Mouse (Mus musculus) NIH3T3 (cell line): ENCODE data around the gene Pik3r4.
"Not testable (repeated sequence)": the region's sequence is repeated elsewhere in the genome, so short reads cannot be mapped to it uniquely, and the experiment has no call there.

Source experiments
- DNase-seq: peaks from one replicate; pipeline ENCODE4 v3.0.0-alpha.2; 2012; ENCODE audit warnings: low read depth

The Pik3r4 gene

DNA sequence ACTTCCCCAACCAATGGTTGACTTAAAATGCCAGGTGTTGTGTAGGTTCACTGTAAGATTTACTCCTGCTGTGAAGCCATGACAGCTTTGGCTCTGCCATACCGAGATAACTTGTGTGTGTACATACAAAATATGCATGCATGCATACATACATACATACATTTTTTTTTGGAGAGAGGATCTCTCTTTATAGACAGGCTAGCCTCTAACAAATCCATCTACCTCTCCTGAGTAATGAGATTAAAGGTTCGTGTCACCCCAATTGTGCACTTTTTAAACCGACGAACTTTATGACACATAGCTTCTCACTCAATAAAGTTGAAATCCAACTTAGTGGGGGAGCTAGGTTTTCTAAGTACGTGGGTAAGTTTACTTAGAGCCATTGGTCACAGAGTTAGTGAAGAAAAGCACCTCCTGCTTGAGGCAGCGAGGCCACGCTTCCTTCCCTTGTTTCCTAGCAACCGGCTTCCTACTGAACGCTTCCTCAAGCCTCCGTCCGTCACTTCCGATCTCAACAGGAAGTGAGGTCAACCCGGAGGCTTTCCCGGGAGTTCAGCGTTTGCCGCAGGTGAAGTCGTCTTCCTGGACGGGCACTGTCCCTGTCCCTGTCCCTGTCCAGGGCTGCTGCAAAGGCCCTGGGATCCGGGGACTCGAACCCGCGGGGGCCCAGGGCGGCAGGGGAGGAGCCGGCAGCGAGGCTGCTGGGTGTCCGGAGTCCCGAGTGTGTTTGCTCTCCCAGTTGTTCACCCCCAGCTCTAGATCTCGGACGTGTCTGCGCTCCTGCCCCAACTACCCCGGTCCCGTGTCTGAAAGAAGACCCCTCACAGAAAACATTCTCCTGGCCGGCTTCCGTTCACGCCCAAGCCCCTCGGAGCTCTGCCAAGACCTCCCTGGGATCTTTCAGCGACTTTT, at the start of gene Pik3r4:
TSS of gene Pik3r4 (plus strand) at position 519 of the 912 bp plus-strand sequence.
- peak; percentile 97 for DNase-seq

DNA sequence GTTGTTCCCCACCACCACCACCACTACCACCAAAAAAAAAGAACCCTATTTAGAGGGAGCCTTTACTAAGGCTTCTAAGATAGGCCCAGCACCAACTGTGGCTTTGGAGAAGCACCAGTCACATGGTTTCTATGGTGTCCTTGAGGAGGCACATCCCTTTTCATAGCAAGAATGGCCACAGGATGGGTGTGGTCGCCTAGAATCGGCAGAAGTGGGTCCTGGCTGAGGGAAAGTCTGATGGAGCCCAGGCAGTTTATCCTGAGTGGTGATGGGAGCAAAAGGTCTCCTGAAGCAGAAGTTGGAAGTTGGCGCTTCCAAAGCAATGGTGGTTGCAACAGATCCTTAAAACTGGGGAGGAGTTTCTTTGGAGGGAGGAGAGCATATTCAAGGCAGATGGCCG, 43.9 kb upstream of the Pik3r4 start:
- no peak for DNase-seq

- no peak for DNase-seq
Measured at GRCm38 (mm10) chr9:105611980-105612771, 30.6 kb upstream of the Pik3r4 start.

DNA sequence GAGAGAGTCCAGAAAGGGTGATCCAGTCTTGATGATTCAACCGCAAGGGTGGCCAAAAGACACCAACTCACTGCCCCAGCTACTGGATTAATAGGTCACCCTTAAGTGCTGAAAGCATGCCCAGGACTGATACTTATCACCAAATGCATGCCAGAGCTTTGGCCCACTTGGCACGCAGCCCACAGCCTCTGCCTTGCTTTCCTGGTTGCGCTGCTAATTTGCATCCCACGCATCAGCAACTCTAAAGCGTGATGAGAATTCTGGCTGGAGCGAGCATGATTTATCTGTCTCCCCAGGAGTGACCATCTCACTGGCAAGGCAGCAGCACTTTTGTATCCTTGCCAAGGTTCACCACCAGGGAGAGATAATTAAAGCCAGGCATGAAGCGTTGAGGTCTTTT, 29.9 kb upstream of the Pik3r4 start:
- DNase-seq: peak; percentile 14

GRCm38 (mm10) chr9:105615952-105616351, 26.8 kb upstream of the Pik3r4 start:
- no peak for DNase-seq

DNA sequence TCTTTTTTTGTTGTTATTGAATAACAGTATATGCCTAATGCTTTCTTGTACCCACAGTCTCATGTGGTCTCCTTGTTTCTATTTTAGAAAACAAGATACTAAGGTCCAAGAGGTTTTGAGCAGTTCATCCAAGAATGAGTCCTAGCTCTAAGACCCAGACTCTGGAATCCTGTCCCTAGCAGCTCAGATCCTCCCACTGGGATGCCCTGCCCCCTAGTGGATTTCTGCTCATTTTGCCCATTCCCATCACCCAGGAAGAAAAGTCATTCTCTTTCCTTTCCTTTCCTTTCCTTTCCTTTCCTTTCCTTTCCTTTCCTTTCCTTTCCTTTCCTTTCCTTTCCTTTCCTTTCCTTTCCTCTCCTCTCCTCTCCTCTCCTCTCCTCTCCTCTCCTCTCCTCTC, 25.5 kb upstream of the Pik3r4 start:
- peak; percentile 82 for DNase-seq

GRCm38 (mm10) chr9:105633961-105634360, 8.8 kb upstream of the Pik3r4 start:
- peak; percentile 76 for DNase-seq

GRCm38 (mm10) chr9:105641377-105641776, 1.4 kb upstream of the Pik3r4 start:
- not testable (repeated sequence) for DNase-seq

DNA sequence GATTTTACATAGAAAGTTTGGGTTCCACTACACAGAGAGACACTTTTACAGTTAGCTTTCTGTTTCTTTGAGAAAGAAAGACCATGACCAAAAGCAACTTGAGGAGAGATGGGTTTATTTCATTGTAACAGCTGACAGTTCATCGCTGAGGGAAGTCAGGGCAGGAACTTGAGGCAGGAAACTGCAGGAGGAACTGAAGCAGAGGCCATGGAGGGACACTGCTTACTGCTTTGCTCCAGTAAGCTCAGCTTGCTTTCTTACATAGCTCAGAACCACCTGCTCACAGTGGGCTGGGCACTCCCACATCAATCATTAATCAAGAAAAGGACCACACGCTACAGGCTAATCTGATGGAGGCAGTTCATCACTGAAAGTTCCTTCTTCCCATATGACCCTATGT, 13.4 kb downstream of the Pik3r4 start:
- no peak for DNase-seq

DNA sequence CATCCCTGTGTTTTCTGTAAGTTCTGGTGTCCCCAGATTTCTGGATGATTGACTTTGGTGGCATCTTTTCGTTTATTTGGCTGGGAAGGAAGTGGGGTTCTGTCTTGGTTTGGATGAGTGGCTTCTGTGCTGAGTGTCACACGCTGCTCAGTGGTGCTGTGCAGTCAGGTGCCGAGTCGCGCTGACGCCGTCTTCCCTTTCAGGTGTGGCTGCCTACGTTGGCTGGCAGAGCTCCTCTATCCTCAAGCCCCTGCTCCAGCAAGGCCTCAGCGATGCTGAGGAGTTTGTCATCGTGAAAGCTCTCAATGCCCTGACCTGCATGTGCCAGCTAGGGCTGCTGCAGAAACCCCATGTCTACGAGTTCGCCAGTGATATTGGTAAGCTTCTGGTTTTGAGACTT, 15.4 kb downstream of the Pik3r4 start:
- no peak for DNase-seq

DNA sequence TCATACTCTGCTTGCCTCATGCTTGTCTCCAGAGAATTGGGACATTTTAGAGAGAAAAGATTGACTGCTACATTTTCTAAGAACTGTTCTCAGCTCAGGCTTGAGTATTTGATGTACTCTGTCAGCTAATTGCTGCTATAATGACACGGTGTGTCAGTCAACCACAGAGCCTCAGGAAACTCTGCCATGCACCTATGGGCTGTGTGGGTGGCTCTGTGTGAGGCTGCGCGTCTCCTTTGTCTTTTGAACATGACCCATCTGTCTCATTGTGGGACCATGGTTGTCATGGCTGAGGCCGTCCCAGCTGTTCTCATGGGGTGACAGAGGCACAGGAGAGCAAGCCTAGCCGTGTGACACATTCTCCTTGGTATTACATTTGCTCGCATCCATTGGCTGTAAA, 17.1 kb downstream of the Pik3r4 start:
- no peak for DNase-seq

DNA sequence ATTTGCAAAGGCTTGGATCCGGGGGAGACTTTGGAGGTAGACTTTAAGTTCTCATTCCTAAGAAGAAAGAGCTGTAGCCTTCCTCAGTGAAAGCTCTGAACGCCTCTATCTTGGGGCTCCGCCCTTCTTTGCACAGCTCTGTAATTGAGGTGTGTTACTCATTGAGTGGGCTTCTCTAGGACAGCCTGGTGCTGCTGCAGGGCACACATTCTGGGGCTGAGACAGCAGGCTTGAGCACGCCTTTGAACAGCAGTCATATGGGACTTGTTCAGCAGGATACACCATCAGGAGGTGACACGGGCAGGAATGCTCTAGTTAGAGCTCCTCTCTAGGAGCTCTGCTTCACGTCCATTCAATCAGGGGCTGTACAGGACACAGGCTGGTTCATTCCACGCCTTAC, 22.5 kb downstream of the Pik3r4 start:
- DNase-seq: no peak

GRCm38 (mm10) chr9:105670916-105671315, 28.1 kb downstream of the Pik3r4 start:
- no peak for DNase-seq

GRCm38 (mm10) chr9:105672032-105672431, 29.3 kb downstream of the Pik3r4 start:
- DNase-seq: no peak

- no peak for DNase-seq
Measured at GRCm38 (mm10) chr9:105675941-105676340, 33.2 kb downstream of the Pik3r4 start.

- DNase-seq: no peak
Measured at GRCm38 (mm10) chr9:105681386-105681785, 38.6 kb downstream of the Pik3r4 start.

DNA sequence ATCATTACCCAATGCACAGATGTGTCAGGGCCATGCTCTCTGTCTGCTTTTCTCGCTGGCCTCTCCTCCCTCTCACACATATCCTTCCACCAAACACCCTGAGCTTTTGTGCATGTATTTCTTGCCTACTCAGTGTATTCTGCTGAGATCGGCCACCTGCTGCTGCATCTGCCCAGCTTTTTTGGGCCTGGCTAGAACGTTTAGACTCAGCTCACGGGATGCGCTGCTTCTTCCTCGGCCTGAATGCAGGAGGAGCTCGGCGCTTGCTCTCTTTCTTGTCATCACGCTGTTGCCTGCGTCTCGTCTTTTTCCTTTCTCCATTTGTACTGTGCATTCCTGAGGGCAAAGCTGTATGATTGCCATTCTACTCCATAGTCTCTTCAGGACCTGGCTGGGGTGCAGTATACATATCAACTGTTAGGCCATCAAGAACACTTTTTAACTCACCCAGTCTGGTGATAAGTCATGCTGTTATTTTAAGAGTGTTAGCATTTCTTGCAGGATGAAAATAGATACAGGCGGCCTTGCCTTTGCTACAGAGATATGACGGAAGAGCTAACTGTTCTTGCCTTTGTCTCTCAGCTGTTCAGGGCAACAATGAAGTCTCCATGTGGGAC, 41.9 kb downstream of the Pik3r4 start:
- DNase-seq: no peak

DNA sequence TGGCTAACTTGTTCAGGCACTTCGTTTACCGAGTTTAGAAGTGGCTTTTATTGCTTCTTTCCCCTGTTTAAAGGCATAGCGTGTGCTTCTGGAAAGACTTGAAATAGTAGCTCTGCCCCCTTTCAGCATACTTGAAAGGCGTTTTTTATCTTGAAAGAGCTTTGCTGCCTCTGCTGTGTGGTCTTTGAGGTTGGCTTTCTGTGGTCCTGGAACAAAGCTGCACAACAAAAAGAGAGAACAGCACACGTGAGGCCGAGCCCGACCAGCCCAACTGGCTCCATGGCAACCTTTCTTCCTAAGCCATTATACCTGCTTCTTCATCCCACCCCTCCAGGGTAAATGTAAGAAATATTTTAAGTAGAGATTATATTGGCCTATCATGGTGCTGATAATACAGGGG, 46.7 kb downstream of the Pik3r4 start:
- no peak for DNase-seq

- no peak for DNase-seq
Measured at GRCm38 (mm10) chr9:105692472-105692871, 49.7 kb downstream of the Pik3r4 start.

GRCm38 (mm10) chr9:105693056-105693455, 50.3 kb downstream of the Pik3r4 start:
- no peak for DNase-seq

DNA sequence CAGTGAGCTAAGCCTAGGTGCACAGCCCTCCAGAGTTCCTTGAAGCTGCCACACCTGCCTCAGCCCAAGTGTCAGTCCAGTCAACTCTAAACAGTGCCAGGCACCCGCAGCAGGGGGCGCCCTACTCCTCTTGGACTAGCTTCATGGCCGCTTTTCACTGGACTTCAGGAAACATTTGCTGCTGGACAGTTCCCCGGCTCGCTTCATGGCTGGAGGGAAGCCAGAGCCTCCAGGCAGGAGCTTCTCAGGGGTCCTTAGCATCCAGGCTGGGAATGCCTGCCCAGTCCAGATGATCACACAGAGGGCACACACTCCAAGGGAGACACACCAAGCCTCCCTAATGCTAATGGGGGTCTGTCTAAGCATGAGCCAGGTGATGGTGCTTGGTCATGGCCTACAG, 51.1 kb downstream of the Pik3r4 start:
- DNase-seq: peak; percentile 89

DNA sequence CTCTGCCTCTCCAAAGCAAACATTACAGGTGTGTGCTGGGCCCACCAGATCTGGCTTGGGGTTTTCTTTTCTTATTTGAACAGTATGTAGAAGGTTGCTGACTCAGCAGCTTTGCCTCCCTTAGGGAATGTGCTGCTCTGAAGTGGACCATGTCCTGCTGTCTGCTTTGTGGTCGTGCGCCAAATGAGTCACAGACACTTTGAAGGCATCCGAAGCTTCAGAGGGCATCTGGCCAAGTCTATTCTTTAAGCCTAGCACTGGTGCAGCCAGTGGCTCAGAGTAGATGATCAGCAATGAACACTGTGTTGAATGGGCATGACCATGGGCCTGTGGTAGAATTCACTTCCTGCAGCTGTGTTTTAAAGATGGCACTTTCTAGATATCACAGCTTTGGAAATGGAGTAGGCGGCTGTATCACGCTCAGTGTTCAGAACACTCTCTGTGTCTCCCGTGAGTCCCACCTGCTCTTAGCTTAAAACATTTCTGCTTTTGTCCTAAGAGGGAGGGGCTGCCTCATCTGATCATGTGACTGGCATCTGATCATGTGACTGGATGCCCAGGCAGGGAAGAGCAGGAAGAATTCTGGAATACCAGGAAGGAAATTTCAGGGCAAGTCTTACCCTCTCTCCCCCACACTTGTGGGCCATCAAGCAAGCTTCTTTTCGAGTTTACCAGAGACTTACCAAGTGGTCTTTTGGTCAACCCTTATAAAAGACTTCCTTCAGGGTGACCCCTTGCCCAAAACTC, 54.2 kb downstream of the Pik3r4 start:
- peak; percentile 62 for DNase-seq
